ENCODE assay signal across 8 mouse cellular contexts in the genomic region with DNA sequence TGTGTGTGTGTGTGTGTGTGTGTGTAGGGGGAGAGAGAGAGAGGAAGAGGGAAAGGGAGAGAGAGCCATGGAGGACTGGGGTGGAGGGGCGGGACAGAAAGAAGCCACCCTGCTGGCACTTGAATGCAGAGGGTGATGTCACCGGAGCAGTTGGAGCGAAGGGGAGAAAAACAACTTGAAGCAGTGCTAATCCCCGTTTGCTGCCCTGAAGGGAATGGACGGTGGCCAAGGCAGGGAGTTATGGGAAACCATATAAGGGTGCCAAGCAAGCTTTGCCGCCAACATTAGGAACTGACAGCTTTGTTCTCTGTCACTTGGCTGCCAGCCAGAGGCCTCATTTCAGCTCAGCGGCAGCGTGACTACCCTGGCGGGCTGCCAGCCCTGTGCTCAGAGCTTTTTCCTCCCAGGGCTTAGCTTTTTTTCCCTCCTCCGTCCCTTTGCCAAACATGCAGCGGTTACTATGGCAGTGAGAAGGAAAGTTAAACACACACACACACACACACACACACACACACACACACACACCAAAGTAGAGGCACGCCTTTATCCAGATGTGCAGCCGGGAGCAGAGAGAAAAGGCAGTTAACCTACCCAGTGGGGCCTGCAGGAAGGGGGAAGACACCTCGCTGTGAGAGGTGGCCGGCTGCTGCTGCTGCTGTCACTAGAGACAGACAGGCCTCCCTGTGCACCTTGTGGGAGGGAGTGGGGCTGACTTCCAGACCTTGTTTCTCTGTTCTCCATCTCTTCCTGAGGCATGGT.
DNase-seq lines count a peak whose midpoint lies in the region; ATAC-seq and TF ChIP-seq lines count a peak whose summit lies in the region.

No protein-coding gene starts in this region.

- H3K36me3 ChIP-seq in hindbrain, embryonic 10.5 days: no peaks in the 10 kb centered on the region
- no peaks in the 10 kb centered on the region for H3K36me3 ChIP-seq in lung, postnatal 0 days (ENCODE audit: insufficient read depth, low read length)

- peak overlapping the region; percentile 40; the same call in 1 of the 2 replicates for H3K4me2 ChIP-seq in lung, postnatal 0 days (replicated peaks; ENCODE audit: low read depth, low read length)

- H3K9me3 ChIP-seq in hindbrain, embryonic 10.5 days: no peaks in the 10 kb centered on the region
- no peaks in the 10 kb centered on the region for H3K9me3 ChIP-seq in lung, postnatal 0 days (ENCODE audit: low read length)

- H3K27ac ChIP-seq in hindbrain, embryonic 10.5 days: peak overlapping the region; percentile 89
- peak overlapping the region; percentile 97 for H3K27ac ChIP-seq in lung, postnatal 0 days (ENCODE audit: low read length)

- H3K4me1 ChIP-seq in hindbrain, embryonic 10.5 days (replicated peaks): peaks cover 78% of the 10 kb centered on the region
- peaks cover 62% of the 10 kb centered on the region for H3K4me1 ChIP-seq in lung, postnatal 0 days (ENCODE audit: insufficient read depth, low read depth, low read length)

- H3K9ac ChIP-seq in lung, postnatal 0 days (replicated peaks; ENCODE audit: low read depth): no peak overlapping the region

- TF ChIP-seq CTCF in lung, postnatal 0 days (IDR thresholded peaks at IDR 0.05): no peak; the same call in 1 of the 2 replicates

- ATAC-seq in frontal cortex, adult (ENCODE audit: low TSS enrichment): peak; percentile 58
- ATAC-seq in lung, postnatal 0 days: peak; percentile 88

- H3K4me3 ChIP-seq in hindbrain, embryonic 10.5 days: peak overlapping the region; percentile 28
- H3K4me3 ChIP-seq in lung, postnatal 0 days (ENCODE audit: low read depth, low read length): no peak overlapping the region

- 2% methylated on average over 15 of the region's 15 CpGs for WGBS in hindbrain, embryonic 10.5 days
- under 1% methylated on average over 15 of the region's 15 CpGs for WGBS in lung, postnatal 0 days

- H3K27me3 ChIP-seq in hindbrain, embryonic 10.5 days (ENCODE audit: insufficient read depth, poor library complexity, severe bottlenecking): peaks cover 4% of the 10 kb centered on the region; the same call in 1 of the 2 replicates
- H3K27me3 ChIP-seq in lung, postnatal 0 days (replicated peaks; ENCODE audit: insufficient read depth, low read length): no peaks in the 10 kb centered on the region

- TF ChIP-seq EP300 in lung, postnatal 0 days (IDR thresholded peaks at IDR 0.05): peak; percentile 98

- DNase-seq in MEL-GATA-1-ER (ENCODE audit: extremely low read depth, low read depth): peak; percentile 95
- peak; percentile 100 for DNase-seq in cerebellum, adult 9-10 months
- peak; percentile 84 for DNase-seq in hindbrain, embryonic 10.5 days (ENCODE audit: low spot score)
- DNase-seq in layer of hippocampus, adult 9-11 months: peak; percentile 100
- DNase-seq in lung, postnatal 0 days (ENCODE audit: low spot score): peak; percentile 100
- peak; percentile 99 for DNase-seq in ovary, postnatal 14 days (ENCODE audit: low spot score)
- DNase-seq in thymus, postnatal 14 days: peak; percentile 92
